Mouse (Mus musculus) hindbrain, embryonic 13.5 days (tissue): ENCODE results near the gene Mrpl12. TPM values are rescaled to one million over a fixed set of nuclear protein-coding genes. Genes with fewer than 3 reads are reported as not detected.
A peak's percentile ranks its signal among the peaks of the same experiment; 100 is the strongest.

Source experiments
- ATAC-seq: fragments of 200-750 bp; cut with Nextera tagmentation; 2 replicates; pipeline ENCODE4 v1.8.0; 2017; ENCODE audit warnings: moderate TSS enrichment; ENCODE audit not compliant: low FRiP score
- H3K27ac ChIP-seq: fragments of 300-500 bp; sonication (generic); 2 replicates; pipeline ENCODE4 v1.5.1; 2015; ENCODE audit warnings: inconsistent platforms, mild to moderate bottlenecking, moderate library complexity
- H3K27me3 ChIP-seq: fragments of 300-500 bp; sonication (generic); 2 replicates; pipeline ENCODE4 v1.6.1; 2015; ENCODE audit warnings: mild to moderate bottlenecking, inconsistent platforms
- H3K36me3 ChIP-seq: fragments of 300-500 bp; sonication (generic); 2 replicates; pipeline ENCODE4 v1.6.1; 2015; ENCODE audit warnings: mild to moderate bottlenecking, inconsistent platforms
- H3K4me1 ChIP-seq: fragments of 300-500 bp; sonication (generic); replicated peaks from 2 replicates; pipeline ENCODE4 v1.6.1; 2015; ENCODE audit warnings: inconsistent platforms
- H3K4me2 ChIP-seq: fragments of 300-500 bp; sonication (generic); 2 replicates; pipeline ENCODE4 v1.6.1; 2015; ENCODE audit warnings: inconsistent platforms, mild to moderate bottlenecking, moderate library complexity
- H3K4me3 ChIP-seq: fragments of 300-500 bp; sonication (generic); 2 replicates; pipeline ENCODE4 v1.5.1; 2015; ENCODE audit warnings: mild to moderate bottlenecking, inconsistent platforms
- H3K9ac ChIP-seq: fragments of 300-500 bp; sonication (generic); 2 replicates; pipeline ENCODE4 v1.6.1; 2015; ENCODE audit warnings: mild to moderate bottlenecking, inconsistent platforms
- H3K9me3 ChIP-seq: fragments of 300-500 bp; sonication (generic); 2 replicates; pipeline ENCODE4 v1.6.1; 2016; ENCODE audit warnings: inconsistent platforms
- WGBS: fragments of 180-500 bp; shearing (Covaris S2); methylation state at CpG from one replicate; pipeline ENCODE4 v1.1.7; 2015; 5-methylcytosine and 5-hydroxymethylcytosine counted together
- polyA plus RNA-seq: library from polyadenylated mRNA; unstranded; fragments of >200 nt; fragmentation: Nextera tagmentation; extraction: Ambion mirVana; gene quantifications from 2 replicates; pipeline ENCODE4 v1.2.1, GENCODE M21; 2015

Mrpl12 gene
- 108 TPM in 2 replicates for polyA plus RNA-seq

DNA sequence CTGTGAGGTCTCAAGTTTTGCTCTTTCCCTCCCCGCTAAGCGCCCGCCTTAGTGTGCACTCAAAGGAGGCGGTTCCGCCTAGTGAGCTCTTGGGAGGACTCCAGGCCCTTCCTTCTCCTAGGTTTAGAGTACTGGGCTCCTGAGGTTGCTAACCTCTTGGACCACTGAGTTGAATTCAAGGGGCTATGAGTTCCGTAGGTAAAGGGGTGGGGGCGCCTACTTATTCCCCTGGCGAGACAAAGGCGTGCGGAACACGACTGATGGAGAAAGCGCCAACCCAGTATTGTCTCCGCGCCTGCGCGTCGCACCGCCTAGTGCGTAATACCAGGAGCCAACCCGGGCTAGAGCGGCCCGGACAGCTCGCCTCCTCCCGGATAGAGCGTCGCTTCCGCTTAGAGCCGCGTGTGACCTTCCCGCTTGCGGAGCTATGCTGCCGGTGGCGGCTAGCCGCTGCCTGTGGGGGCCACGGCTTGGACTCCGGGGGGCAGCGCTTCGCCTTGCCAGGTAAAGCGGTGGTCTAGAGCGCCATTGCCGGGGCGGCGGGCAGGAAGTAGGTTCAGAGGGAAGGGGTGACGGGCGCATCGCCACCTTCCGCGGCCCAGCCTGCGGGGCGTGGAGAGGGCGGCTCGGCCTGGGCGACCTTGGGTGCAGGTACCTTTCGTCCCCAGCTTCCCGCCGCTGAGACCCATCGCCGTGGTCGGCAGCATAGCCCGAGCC, at the start of gene Mrpl12:
Gene Mrpl12, plus strand, starts transcription at position 349 of the 717 bp plus-strand sequence.
- Histone ChIP-seq H3K4me2 (peak within 1 kb of the TSS; percentile 96), H3K27ac (peak within 1 kb of the TSS; percentile 95), H3K9me3 (no peaks in the 10 kb centered on the region), H3K36me3 (peaks cover 73% of the 10 kb centered on the region), H3K9ac (peak within 1 kb of the TSS; percentile 91), H3K4me3 (peak within 1 kb of the TSS; percentile 99), H3K4me1 (peaks cover 25% of the 10 kb centered on the region), H3K27me3 (no peaks in the 10 kb centered on the region)
- peak; percentile 94 for ATAC-seq
- WGBS = under 1% methylated on average over 60 of the region's 60 CpGs

DNA sequence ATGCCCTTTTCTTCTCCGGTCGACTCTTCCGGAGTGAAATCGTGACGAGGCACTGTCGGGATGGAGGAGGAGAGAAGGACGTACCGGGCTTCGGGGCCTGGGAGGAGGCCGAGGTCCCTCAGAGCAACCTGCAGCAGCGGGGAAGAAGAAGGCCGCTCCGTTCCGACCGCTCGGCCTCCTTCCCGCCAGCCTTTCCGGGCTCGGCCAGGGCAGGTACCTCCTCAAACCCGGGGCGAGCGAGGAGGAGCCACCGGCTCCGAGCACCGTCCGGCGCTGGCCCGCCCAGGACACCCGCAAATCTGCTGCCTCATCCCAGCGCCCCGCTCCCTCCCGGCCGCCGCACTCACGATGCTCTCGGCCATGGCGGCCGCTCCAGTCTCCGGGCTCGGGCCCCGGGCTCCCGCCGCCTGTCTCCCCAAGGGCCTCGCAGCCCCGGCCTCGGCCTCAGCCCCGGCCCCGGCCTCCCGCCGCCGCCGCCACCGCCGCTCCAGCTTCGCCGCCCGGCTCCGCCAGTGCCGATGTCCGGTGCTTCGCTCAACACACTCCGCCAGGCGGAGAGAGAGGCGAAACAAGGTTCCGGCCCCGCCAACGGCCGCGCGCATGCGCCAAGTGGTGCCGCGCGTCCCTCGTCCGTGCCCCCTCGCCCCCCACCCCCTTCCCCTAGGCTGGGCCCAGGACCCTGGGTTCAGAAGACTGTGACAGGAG, 47.1 kb upstream of the Mrpl12 start, which contains the start of gene Nploc4:
Gene Nploc4, minus strand, starts transcription at position 557 of the 705 bp plus-strand sequence.
- under 1% methylated on average over 62 of the region's 77 CpGs for WGBS
- peak; percentile 88 for ATAC-seq
- H3K27me3 ChIP-seq = no peaks in the 10 kb centered on the region
- H3K36me3 ChIP-seq = peaks cover 25% of the 10 kb centered on the region
- peak within 1 kb of the TSS; percentile 99 for H3K9ac ChIP-seq
- peaks cover 14% of the 10 kb centered on the region for H3K4me1 ChIP-seq
- peak within 1 kb of the TSS; percentile 91 for H3K4me2 ChIP-seq
- H3K9me3 ChIP-seq = no peaks in the 10 kb centered on the region
- peak within 1 kb of the TSS; percentile 99 for H3K4me3 ChIP-seq
- peak within 1 kb of the TSS; percentile 87 for H3K27ac ChIP-seq

DNA sequence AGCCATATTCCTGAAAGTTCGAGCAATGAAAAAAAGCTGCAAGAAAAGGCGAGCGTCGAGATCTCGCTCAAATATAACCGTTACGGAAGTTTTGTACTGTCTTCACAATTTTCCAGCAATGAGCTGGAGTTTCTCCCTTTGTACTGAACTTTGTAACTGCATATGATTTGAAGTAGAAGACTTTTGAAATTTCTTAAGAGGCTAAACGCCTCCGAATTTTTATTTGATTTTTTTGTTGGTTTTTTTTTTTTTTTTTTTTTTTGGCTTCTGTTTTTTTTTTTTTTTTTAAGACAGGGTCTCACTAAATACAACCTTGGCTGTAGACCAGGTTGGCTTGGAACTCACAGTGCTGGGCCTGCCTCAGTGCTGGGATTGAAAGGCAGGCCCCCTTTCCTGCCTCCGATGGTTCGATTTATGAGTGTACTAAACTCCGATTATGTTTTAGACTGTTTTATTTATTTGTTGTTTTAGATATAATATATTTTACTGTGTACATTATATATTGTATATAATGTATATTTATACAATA, 46.5 kb upstream of the Mrpl12 start:
- H3K4me1 ChIP-seq = peaks cover 14% of the 10 kb centered on the region
- WGBS = 30% methylated on average over 12 of the region's 12 CpGs
- H3K4me2 ChIP-seq = peak overlapping the region; percentile 91
- peaks cover 19% of the 10 kb centered on the region for H3K36me3 ChIP-seq
- H3K4me3 ChIP-seq = peak overlapping the region; percentile 99
- no peaks in the 10 kb centered on the region for H3K27me3 ChIP-seq
- no peaks in the 10 kb centered on the region for H3K9me3 ChIP-seq
- peak overlapping the region; percentile 87; the same call in 1 of the 2 replicates for H3K27ac ChIP-seq
- ATAC-seq = no peak
- peak overlapping the region; percentile 99 for H3K9ac ChIP-seq

DNA sequence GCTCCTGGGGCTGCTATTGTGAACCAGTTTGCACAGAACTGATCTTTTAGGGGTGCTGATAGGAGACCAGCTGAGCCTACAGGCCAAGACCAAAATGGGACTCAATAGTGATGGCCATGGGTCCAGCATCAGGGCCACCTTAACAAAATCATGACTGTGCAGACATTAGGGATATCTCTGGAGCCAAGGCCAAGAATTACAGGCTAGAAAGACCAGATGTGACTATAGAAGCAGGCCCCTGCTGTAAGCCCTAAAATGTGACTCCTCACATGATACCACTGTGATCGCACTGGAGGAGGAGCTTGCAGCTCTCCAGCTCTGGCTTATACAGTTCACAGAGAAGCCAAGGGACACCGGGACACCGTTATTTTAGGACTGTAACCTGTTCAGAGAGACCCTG, 42.1 kb upstream of the Mrpl12 start, which contains the start of gene Tspan10:
Gene Tspan10, plus strand, starts transcription at position 301 of the 400 bp plus-strand sequence.
- Histone ChIP-seq H3K9ac (no peak within 1 kb of the TSS), H3K27ac (no peak within 1 kb of the TSS), H3K36me3 (no peaks in the 10 kb centered on the region), H3K4me3 (no peak within 1 kb of the TSS), H3K9me3 (no peaks in the 10 kb centered on the region), H3K4me2 (no peak within 1 kb of the TSS), H3K4me1 (no peaks in the 10 kb centered on the region), H3K27me3 (no peaks in the 10 kb centered on the region)
- no peak for ATAC-seq
- WGBS = 94% methylated on average over 3 of the region's 3 CpGs

DNA sequence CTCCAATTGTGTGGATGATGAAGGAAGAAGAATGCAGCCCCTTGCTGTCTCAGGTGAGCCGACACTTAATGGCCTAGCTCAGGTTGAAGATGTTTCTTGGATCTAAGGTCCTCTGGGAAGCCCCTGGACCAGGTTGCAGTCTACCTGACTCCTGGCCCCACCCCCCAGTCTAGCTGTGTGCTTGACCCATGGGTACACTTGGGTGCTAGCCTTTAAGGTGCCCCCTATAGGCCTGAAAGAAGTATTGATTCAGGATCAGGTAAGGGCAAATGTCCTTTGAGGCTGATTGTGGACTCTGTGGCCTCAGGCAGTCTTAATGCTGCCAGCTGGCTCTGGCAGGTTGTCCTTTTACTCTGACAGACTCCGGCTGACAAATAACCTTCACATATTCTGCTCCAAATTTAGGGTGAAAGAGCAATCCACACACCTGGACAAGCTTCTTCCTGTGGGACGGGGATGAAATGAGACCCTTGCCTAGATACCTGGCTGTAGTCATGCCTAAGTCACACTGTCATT, 41.6 kb upstream of the Mrpl12 start:
- H3K27me3 ChIP-seq = no peaks in the 10 kb centered on the region
- no peaks in the 10 kb centered on the region for H3K4me1 ChIP-seq
- ATAC-seq = no peak
- H3K9ac ChIP-seq = no peak overlapping the region
- H3K4me2 ChIP-seq = no peak overlapping the region
- WGBS = 90% methylated on average over 3 of the region's 3 CpGs
- no peaks in the 10 kb centered on the region for H3K9me3 ChIP-seq
- no peaks in the 10 kb centered on the region for H3K36me3 ChIP-seq
- no peak overlapping the region for H3K4me3 ChIP-seq
- no peak overlapping the region for H3K27ac ChIP-seq

DNA sequence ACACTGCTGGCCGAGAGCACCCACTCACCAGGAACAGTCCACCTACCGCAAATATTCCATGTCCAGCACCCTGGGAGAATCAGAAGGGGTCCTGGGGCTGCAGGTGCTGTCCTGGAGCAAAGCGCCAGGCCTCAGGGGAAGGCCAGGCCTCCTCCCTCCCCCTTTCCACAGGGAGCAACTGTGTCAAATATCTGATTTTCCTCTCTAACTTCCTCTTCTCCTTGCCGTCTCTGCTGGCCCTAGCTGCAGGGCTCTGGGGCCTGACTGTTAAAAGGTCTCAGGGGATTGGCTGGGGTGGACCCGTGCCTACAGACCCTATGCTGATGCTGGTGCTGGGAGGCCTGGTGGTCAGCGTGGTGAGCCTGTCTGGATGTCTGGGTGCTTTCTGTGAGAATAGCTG, 40.3 kb upstream of the Mrpl12 start:
- 83% methylated on average over 6 of the region's 6 CpGs for WGBS
- Histone ChIP-seq H3K4me2 (no peak overlapping the region), H3K4me1 (no peaks in the 10 kb centered on the region), H3K27me3 (no peaks in the 10 kb centered on the region), H3K9ac (no peak overlapping the region), H3K4me3 (no peak overlapping the region), H3K9me3 (no peaks in the 10 kb centered on the region), H3K36me3 (no peaks in the 10 kb centered on the region), H3K27ac (no peak overlapping the region)
- no peak for ATAC-seq

DNA sequence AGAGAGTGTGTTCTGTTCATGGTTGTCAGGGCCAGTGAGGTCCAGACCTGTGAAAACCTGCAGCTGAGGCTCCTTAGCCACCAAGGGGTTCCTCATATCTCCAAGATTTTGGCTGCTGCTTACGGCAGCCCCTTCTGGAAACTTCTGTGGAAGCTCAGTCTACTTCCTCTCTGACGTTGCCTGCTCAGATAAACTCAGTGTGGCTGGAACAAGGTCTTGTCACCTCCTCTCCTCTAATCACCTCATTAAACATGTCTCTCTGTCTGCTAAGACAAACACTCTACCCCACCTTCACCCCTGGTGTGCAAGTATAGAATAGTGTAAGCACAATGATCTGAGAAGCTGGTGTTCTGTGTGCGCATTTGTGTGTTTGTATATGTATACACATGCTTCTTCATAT, 38.9 kb upstream of the Mrpl12 start:
- Histone ChIP-seq H3K9ac (no peak overlapping the region), H3K36me3 (no peaks in the 10 kb centered on the region), H3K9me3 (no peaks in the 10 kb centered on the region), H3K4me1 (no peaks in the 10 kb centered on the region), H3K4me2 (no peak overlapping the region), H3K4me3 (no peak overlapping the region), H3K27ac (no peak overlapping the region), H3K27me3 (no peaks in the 10 kb centered on the region)
- 86% methylated on average over 3 of the region's 3 CpGs for WGBS
- no peak for ATAC-seq

DNA sequence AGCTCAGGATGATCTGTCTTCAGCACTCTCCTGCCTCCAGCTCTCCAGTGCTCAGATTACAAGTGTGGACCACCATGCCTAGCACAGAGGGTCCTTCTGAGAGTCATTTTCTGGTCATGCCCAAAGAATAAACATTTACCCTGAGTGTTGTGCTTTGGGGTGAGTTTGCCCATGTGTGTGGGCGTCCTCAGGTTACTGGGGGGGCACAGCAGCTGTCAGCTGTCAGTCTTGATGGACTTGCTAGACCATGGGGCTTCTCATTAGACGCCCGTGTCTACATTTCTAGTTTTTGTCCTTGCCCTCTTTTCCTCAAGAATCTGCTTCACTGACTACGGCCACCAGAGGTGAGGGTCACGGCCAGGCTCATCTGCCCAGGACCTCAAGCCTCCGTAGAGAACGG, 37.2 kb upstream of the Mrpl12 start:
- H3K27ac ChIP-seq = no peak overlapping the region
- WGBS = 80% methylated on average over 7 of the region's 7 CpGs
- no peak overlapping the region for H3K4me2 ChIP-seq

DNA sequence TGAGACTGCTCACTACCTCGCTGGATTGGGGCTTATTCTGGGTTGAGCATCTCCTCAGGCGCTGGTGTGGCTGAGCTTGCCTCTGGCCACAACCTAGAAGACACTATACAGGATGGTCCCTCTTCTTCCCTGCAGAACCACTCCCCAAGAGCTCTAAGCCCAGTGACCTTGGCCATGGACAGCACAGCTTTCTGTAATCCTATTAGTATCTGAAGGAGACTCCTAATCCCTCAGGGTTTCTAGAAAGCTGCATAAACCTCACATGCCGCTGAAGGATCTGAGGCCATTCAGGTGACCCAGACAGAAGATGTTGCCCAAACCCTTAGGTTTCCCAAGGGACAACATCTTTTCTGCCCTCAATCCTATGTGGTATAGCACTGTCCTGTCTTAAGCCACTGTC, 32.2 kb upstream of the Mrpl12 start:
- H3K9ac ChIP-seq = no peak overlapping the region
- no peak overlapping the region for H3K4me3 ChIP-seq
- H3K27ac ChIP-seq = no peak overlapping the region
- peaks cover 3% of the 10 kb centered on the region; the same call in 1 of the 2 replicates for H3K36me3 ChIP-seq
- H3K4me1 ChIP-seq = peaks cover 7% of the 10 kb centered on the region
- H3K4me2 ChIP-seq = no peak overlapping the region
- H3K9me3 ChIP-seq = no peaks in the 10 kb centered on the region
- 66% methylated on average over 3 of the region's 3 CpGs for WGBS
- H3K27me3 ChIP-seq = no peaks in the 10 kb centered on the region
- ATAC-seq = no peak

More for the DNA sequence above, 37.2 kb upstream of the Mrpl12 start:
- Histone ChIP-seq H3K4me1 (no peaks in the 10 kb centered on the region), H3K27me3 (no peaks in the 10 kb centered on the region), H3K9me3 (no peaks in the 10 kb centered on the region), H3K36me3 (no peaks in the 10 kb centered on the region), H3K4me3 (no peak overlapping the region), H3K9ac (no peak overlapping the region)
- ATAC-seq = no peak

DNA sequence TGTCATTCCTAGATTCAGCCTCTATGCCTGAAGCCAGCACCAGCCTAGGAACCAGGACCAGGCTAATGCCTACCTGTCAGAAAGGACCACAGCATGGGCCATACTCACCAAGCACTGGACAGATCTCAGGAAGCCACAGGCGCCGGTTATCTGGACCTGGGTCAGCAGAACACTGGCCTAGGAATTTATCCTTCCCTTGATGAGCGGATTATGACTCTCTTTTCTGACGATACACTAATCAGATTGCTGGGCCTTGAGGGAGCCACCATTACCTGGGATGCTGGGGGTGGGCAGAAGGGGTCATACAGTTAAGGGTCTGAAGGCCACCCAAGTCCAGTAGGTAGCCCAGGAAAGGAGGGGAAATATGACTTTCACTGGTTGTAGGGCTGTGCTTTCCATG, 31.1 kb upstream of the Mrpl12 start, which contains the start of gene Pde6g:
Gene Pde6g, minus strand, starts transcription at position 195 of the 400 bp plus-strand sequence.
- Histone ChIP-seq H3K4me2 (no peak within 1 kb of the TSS), H3K27me3 (no peaks in the 10 kb centered on the region), H3K4me1 (peaks cover 10% of the 10 kb centered on the region), H3K9me3 (no peaks in the 10 kb centered on the region), H3K4me3 (no peak within 1 kb of the TSS), H3K36me3 (peaks cover 3% of the 10 kb centered on the region; the same call in 1 of the 2 replicates), H3K27ac (no peak within 1 kb of the TSS), H3K9ac (no peak within 1 kb of the TSS; the same call in 1 of the 2 replicates)
- no peak for ATAC-seq
- 87% methylated on average over 4 of the region's 4 CpGs for WGBS

DNA sequence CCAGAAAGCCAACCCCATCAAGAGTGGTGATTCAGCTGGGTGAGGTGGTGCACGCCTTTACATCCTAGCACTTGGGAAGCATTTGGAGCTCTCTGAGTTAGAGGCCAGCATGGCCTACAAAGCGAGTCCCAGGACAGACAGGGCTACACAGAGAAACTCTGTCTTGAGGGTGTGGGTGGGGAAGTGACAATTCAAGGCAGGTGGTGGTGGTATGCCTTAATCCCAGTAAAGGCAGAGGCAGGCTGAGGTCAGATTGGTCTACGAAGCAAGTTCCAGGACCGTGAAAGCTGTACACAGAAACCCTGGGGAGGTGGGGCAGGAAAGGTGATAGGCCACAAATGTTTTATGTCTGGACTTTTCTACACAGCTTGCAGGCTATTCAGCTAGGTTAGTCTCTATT, 29.4 kb upstream of the Mrpl12 start:
- WGBS = 98% methylated on average over 4 of the region's 4 CpGs
- no peak for ATAC-seq
- no peak overlapping the region for H3K27ac ChIP-seq
- no peak overlapping the region for H3K4me3 ChIP-seq
- H3K4me2 ChIP-seq = no peak overlapping the region
- no peak overlapping the region for H3K9ac ChIP-seq
- H3K4me1 ChIP-seq = peaks cover 21% of the 10 kb centered on the region
- H3K9me3 ChIP-seq = no peaks in the 10 kb centered on the region
- H3K36me3 ChIP-seq = peaks cover 7% of the 10 kb centered on the region; the same call in 1 of the 2 replicates
- no peaks in the 10 kb centered on the region for H3K27me3 ChIP-seq

DNA sequence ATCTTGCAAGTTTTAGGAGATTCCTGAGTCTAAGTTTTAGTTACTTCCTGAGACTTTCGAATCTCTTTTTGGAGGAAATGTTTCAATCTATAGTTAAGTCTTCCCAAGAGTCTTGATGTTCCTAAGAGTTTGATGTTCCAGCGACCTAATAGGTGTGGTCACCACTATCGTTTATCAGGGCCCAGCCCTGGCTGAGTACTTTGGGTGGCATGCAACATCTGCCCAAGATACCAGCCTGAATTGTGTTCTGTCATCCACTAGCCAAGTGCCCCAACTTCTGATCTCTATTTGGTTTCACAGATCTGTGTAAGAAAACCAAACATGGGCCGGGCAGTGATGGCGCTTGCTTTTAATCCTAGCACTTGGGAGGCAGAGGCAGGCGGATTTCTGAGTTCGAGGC, 29.0 kb upstream of the Mrpl12 start:
- Histone ChIP-seq H3K36me3 (peaks cover 9% of the 10 kb centered on the region; the same call in 1 of the 2 replicates), H3K27ac (no peak overlapping the region), H3K9ac (no peak overlapping the region), H3K4me3 (no peak overlapping the region), H3K27me3 (no peaks in the 10 kb centered on the region), H3K9me3 (no peaks in the 10 kb centered on the region), H3K4me2 (no peak overlapping the region), H3K4me1 (peaks cover 21% of the 10 kb centered on the region)
- 96% methylated on average over 7 of the region's 7 CpGs for WGBS
- no peak for ATAC-seq
